8 mouse cellular contexts compared by ENCODE assay signal in the genomic region with DNA sequence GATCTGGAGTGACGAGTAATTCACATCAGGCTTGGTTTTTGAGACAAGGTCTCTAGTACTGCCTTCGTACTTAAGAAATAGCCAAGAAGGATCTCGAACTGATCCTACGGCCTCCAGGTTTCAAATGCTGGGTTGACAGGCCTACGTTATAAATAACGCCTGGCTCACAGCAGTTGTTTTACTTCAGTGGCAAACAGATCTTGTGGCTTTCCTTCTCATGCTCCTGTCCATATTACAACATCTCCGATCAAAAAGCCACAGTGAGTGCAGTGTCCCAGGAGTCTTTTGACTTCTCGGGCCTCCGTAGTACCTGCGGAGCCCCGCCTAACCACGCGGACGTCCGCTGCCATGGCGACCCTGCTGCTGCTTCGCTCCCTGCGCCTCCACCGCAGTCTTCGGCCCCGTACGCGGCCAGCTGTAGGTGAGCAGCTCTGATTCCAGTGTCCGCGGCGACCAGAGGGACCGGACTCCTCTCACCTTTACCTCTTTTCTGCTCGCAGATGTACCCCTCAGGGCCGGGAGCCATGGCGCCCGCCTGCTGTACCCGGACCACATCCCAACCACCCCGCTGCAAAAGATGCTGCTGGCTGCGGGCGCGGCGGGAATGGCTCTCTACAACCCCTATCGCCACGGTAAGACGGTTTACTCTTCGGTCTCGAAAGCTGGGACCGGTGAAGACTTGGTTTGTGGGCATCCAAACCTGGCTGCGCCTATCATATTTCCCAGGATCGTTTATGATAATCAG. TPM values are rescaled to one million over a fixed set of nuclear protein-coding genes. Genes with fewer than 3 reads are reported as not detected.
DNase-seq lines count a peak whose midpoint lies in the region; ATAC-seq and TF ChIP-seq lines count a peak whose summit lies in the region.

A gene (minus strand): TSS at position 566 of the 745 bp plus-strand sequence.

- TF ChIP-seq POLR2A in embryonic fibroblast, embryonic 13.5 days (IDR thresholded peaks at IDR 0.05; ENCODE audit: low read depth, low read length): peak; percentile 63; the same call in 1 of the 2 replicates

- peaks cover 41% of the 10 kb centered on the region for H3K79me2 ChIP-seq in C2C12 (ENCODE audit: control insufficient read depth, insufficient read depth)

- peak; percentile 94 for DNase-seq in brain, adult 2 months (ENCODE audit: low read depth, low spot score)
- peak; percentile 80 to 82 for DNase-seq in heart, adult 9 months (ENCODE audit: low spot score in 2 of 2)
- peak; percentile 85 for DNase-seq in midbrain, postnatal 0 days (ENCODE audit: low spot score)
- DNase-seq in spleen, postnatal 14 days (ENCODE audit: low spot score in 2 of 2): peak; percentile 70 to 80

- H3K4me3 ChIP-seq in C2C12 (ENCODE audit: insufficient read depth, poor library complexity, severe bottlenecking): peak within 1 kb of the TSS; percentile 77
- peak within 1 kb of the TSS; percentile 96 for H3K4me3 ChIP-seq in embryonic fibroblast, embryonic 13.5 days (ENCODE audit: insufficient read depth, low read length)
- H3K4me3 ChIP-seq in kidney, embryonic 15.5 days (replicated peaks): peak within 1 kb of the TSS; percentile 83
- H3K4me3 ChIP-seq in limb, embryonic 15.5 days: peak within 1 kb of the TSS; percentile 85
- H3K4me3 ChIP-seq in midbrain, postnatal 0 days (ENCODE audit: low read depth, low read length): peak within 1 kb of the TSS; percentile 80

- no peaks in the 10 kb centered on the region for H3K4me1 ChIP-seq in embryonic fibroblast, embryonic 13.5 days (ENCODE audit: control insufficient read depth, insufficient read depth, low read length)
- peaks cover 17% of the 10 kb centered on the region for H3K4me1 ChIP-seq in kidney, embryonic 15.5 days
- peaks cover 18% of the 10 kb centered on the region for H3K4me1 ChIP-seq in limb, embryonic 15.5 days
- 0 out of 2 replicates have a peak, but pooled peaks cover 4% of the 10 kb centered on the region for H3K4me1 ChIP-seq in midbrain, postnatal 0 days (ENCODE audit: insufficient read depth, low read length)

- no peak for TF ChIP-seq CTCF in C2C12 (IDR thresholded peaks at IDR 0.05; ENCODE audit: control insufficient read depth, insufficient read depth, insufficient read length)
- no peak for TF ChIP-seq CTCF in embryonic fibroblast, embryonic 13.5 days (IDR thresholded peaks at IDR 0.05; ENCODE audit: borderline replicate concordance, insufficient read depth, low read length)
- TF ChIP-seq CTCF in midbrain, postnatal 0 days (IDR thresholded peaks at IDR 0.05): no peak

- 0 out of 2 replicates have a peak within 1 kb of the TSS, but pooled peaks have one; percentile 14 for H3K27ac ChIP-seq in embryonic fibroblast, embryonic 13.5 days (ENCODE audit: insufficient read depth, low read length)
- H3K27ac ChIP-seq in kidney, embryonic 15.5 days: peak within 1 kb of the TSS; percentile 87
- H3K27ac ChIP-seq in limb, embryonic 15.5 days: peak within 1 kb of the TSS; percentile 78
- H3K27ac ChIP-seq in midbrain, postnatal 0 days (ENCODE audit: low read depth, low read length): peak within 1 kb of the TSS; percentile 81

- peaks cover 27% of the 10 kb centered on the region for H3K79me3 ChIP-seq in C2C12 (ENCODE audit: low read depth)

- no peaks in the 10 kb centered on the region for H3K9me3 ChIP-seq in kidney, embryonic 15.5 days (replicated peaks)
- no peaks in the 10 kb centered on the region for H3K9me3 ChIP-seq in limb, embryonic 15.5 days
- no peaks in the 10 kb centered on the region for H3K9me3 ChIP-seq in midbrain, postnatal 0 days (ENCODE audit: low read length)

- ATAC-seq in kidney, embryonic 15.5 days (replicated peaks; ENCODE audit: low FRiP score): peak; percentile 90
- ATAC-seq in limb, embryonic 15.5 days (ENCODE audit: insufficient number of reproducible peaks, low FRiP score, low TSS enrichment, low read depth): peak; percentile 78
- ATAC-seq in midbrain, postnatal 0 days (ENCODE audit: low FRiP score): peak; percentile 85

- H3K27me3 ChIP-seq in C2C12 (ENCODE audit: control insufficient read depth, insufficient read depth, insufficient read length): no peaks in the 10 kb centered on the region
- no peaks in the 10 kb centered on the region for H3K27me3 ChIP-seq in kidney, embryonic 15.5 days
- no peaks in the 10 kb centered on the region for H3K27me3 ChIP-seq in limb, embryonic 15.5 days
- H3K27me3 ChIP-seq in midbrain, postnatal 0 days (ENCODE audit: insufficient read depth, low read length): no peaks in the 10 kb centered on the region

- peak within 1 kb of the TSS; percentile 89 for H3K4me2 ChIP-seq in kidney, embryonic 15.5 days
- peak within 1 kb of the TSS; percentile 86 for H3K4me2 ChIP-seq in limb, embryonic 15.5 days
- peak within 1 kb of the TSS; percentile 81 for H3K4me2 ChIP-seq in midbrain, postnatal 0 days (ENCODE audit: low read depth, low read length, poor library complexity, severe bottlenecking)

- under 1% methylated on average over 45 of the region's 45 CpGs for WGBS in kidney, embryonic 15.5 days
- under 1% methylated on average over 45 of the region's 45 CpGs for WGBS in limb, embryonic 15.5 days
- WGBS in midbrain, postnatal 0 days: under 1% methylated on average over 45 of the region's 45 CpGs

- peak within 1 kb of the TSS; percentile 76 for H3K9ac ChIP-seq in kidney, embryonic 15.5 days
- H3K9ac ChIP-seq in limb, embryonic 15.5 days: peak within 1 kb of the TSS; percentile 76
- peak within 1 kb of the TSS; percentile 75 for H3K9ac ChIP-seq in midbrain, postnatal 0 days (replicated peaks; ENCODE audit: low read length, poor library complexity, severe bottlenecking)

- peaks cover 44% of the 10 kb centered on the region for H3K36me3 ChIP-seq in C2C12 (ENCODE audit: control insufficient read depth, insufficient read depth)
- peaks cover 68% of the 10 kb centered on the region for H3K36me3 ChIP-seq in kidney, embryonic 15.5 days
- H3K36me3 ChIP-seq in limb, embryonic 15.5 days: peaks cover 63% of the 10 kb centered on the region
- H3K36me3 ChIP-seq in midbrain, postnatal 0 days (ENCODE audit: insufficient read depth, low read length): peaks cover 48% of the 10 kb centered on the region

- H3ac ChIP-seq in C2C12 (ENCODE audit: control insufficient read depth, insufficient read length, low read depth): peak within 1 kb of the TSS; percentile 83

TF ChIP-seq in C2C12, 6 proteins besides CTCF, POLR2A, EP300 and RAD21:
- TF ChIP-seq MAX (IDR thresholded peaks at IDR 0.05) (peak; percentile 62), FOSL1 (IDR thresholded peaks at IDR 0.05; ENCODE audit: insufficient read depth, low read length, poor library complexity, severe bottlenecking) (no peak)

RNA-seq across cellular contexts. Expression of the gene that starts here (rescaled TPM):
- 55.0 TPM for polyA plus RNA-seq in C2C12 (2012; fragmentation: generic; extraction: Trizol)
- 22.5 and 33.3 TPM in 2 replicates for polyA plus RNA-seq in embryonic fibroblast, embryonic 13.5 days (2011; ENCODE audit: insufficient read length, low read depth, missing spikeins)
- 37.6 and 41.8 TPM in 2 replicates for polyA plus RNA-seq in kidney, embryonic 15.5 days (2015; fragmentation: Nextera tagmentation; extraction: Ambion mirVana)
- polyA plus RNA-seq in limb, embryonic 15.5 days (2015; fragmentation: Nextera tagmentation; extraction: Ambion mirVana): 32.1 and 33.9 TPM in 2 replicates
- 36.7 and 50.7 TPM in 2 replicates for total RNA-seq in midbrain, postnatal 0 days (2014; rRNA removed)
- polyA plus RNA-seq in midbrain, postnatal 0 days (2015; fragmentation: Nextera tagmentation; extraction: Ambion mirVana): 25.7 and 32.0 TPM in 2 replicates

Comparison
In these comparisons a context has a peak if more than half of its experiments do, and no peak if none do; other contexts are left out.
1. Peak in every context shown above with its lines: DNase-seq, ATAC-seq, H3K4me3 ChIP-seq and H3K27ac ChIP-seq.
2. H3K27ac ChIP-seq: peak in every context shown above with its lines; median percentile 87 in kidney, embryonic 15.5 days; 81 in midbrain, postnatal 0 days; 78 in limb, embryonic 15.5 days; 14 in embryonic fibroblast, embryonic 13.5 days.